Mouse (Mus musculus): ENCODE measurements around the gene Gm20388. TPM values are rescaled to one million over a fixed set of nuclear protein-coding genes. Genes with fewer than 3 reads are reported as not detected.
A peak's percentile ranks its signal among the peaks of the same experiment; 100 is the strongest.

Gene Gm20388
- polyA plus RNA-seq, 1 experiment from 2014 or later = not detected

DNA sequence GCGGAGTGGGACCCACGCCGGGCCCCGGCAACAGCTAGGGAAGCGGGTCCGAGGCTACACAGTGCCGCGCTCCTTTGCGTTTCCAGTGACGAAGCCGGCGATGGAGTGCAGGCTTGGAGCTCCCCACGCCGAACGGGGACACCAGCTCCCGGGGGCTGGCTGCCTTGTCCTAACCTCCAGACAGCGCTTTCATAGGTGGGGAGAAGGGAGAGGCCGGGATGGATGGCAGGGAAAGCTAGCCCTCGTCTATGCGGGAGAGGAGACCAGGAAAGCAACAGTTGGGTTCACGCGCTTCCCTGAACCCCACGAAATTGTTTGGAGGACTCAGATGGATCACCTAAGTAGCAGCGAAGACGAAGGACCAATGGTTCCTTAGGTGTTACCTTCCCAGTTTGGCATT lies 1204.5 kb downstream of the Gm20388 start:
- no peak for TF ChIP-seq CTCF (IDR thresholded peaks at IDR 0.05; ENCODE audit: low read depth)
- no peak overlapping the region for H3K4me3 ChIP-seq (ENCODE audit: low read depth, low read length)
- H3K27me3 ChIP-seq (replicated peaks; ENCODE audit: control insufficient read depth, insufficient read depth, low read length) = peaks cover 72% of the 10 kb centered on the region

DNA sequence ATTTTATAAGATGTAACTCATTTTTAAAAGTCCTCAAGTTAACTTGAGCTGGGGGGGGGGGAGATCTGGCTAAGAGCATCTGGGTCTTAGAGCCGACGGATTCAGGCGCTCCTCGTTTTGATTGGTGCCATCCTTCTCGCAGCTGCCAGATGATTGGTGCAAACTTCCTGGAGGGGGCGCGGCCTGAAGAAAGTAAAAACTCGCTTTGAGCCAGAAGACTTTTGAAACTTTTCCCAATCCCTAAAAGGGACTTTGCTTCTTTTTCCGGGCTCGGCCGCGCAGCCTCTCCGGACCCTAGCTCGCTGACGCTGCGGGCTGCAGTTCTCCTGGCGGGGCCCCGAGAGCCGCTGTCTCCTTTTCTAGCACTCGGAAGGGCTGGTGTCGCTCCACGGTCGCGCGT lies 1205.3 kb downstream of the Gm20388 start, which contains the start of gene Foxc2:
Gene Foxc2 (plus strand): TSS at position 224 of the 400 bp plus-strand sequence.
- under 1% methylated on average over 25 of the region's 25 CpGs for WGBS
- ATAC-seq = peak; percentile 31; the same call in 1 of the 2 replicates

More for the DNA sequence above, 1204.5 kb downstream of the Gm20388 start:
- no peak overlapping the region for H3K27ac ChIP-seq (ENCODE audit: low read depth, low read length)
- H3K36me3 ChIP-seq (ENCODE audit: control insufficient read depth, insufficient read depth) = no peaks in the 10 kb centered on the region
- H3K4me2 ChIP-seq (replicated peaks; ENCODE audit: low read depth) = no peak overlapping the region
- no peaks in the 10 kb centered on the region for H3K4me1 ChIP-seq (replicated peaks; ENCODE audit: control insufficient read depth, insufficient read depth, low read length)
- H3K9me3 ChIP-seq (ENCODE audit: control insufficient read depth) = no peaks in the 10 kb centered on the region
- 1% methylated on average over 25 of the region's 25 CpGs for WGBS
- ATAC-seq = no peak
- H3K9ac ChIP-seq (ENCODE audit: low read depth, low read length) = no peak overlapping the region

DNA sequence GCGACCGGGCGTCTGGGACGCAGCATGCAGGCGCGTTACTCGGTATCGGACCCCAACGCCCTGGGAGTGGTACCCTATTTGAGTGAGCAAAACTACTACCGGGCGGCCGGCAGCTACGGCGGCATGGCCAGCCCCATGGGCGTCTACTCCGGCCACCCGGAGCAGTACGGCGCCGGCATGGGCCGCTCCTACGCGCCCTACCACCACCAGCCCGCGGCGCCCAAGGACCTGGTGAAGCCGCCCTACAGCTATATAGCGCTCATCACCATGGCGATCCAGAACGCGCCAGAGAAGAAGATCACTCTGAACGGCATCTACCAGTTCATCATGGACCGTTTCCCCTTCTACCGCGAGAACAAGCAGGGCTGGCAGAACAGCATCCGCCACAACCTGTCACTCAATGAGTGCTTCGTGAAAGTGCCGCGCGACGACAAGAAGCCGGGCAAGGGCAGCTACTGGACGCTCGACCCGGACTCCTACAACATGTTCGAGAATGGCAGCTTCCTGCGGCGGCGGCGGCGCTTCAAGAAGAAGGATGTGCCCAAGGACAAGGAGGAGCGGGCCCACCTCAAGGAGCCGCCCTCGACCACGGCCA lies 1206.0 kb downstream of the Gm20388 start:
- Histone ChIP-seq H3K4me3 (ENCODE audit: low read depth, low read length) (peak overlapping the region; percentile 50), H3K36me3 (ENCODE audit: control insufficient read depth, insufficient read depth) (no peaks in the 10 kb centered on the region), H3K27ac (ENCODE audit: low read depth, low read length) (no peak overlapping the region), H3K9ac (ENCODE audit: low read depth, low read length) (no peak overlapping the region), H3K4me1 (replicated peaks; ENCODE audit: control insufficient read depth, insufficient read depth, low read length) (no peaks in the 10 kb centered on the region), H3K4me2 (replicated peaks; ENCODE audit: low read depth) (peak overlapping the region; percentile 91), H3K27me3 (replicated peaks; ENCODE audit: control insufficient read depth, insufficient read depth, low read length) (peaks cover 88% of the 10 kb centered on the region), H3K9me3 (ENCODE audit: control insufficient read depth) (no peaks in the 10 kb centered on the region)
- TF ChIP-seq CTCF (IDR thresholded peaks at IDR 0.05; ENCODE audit: low read depth) = no peak
- under 1% methylated on average over 53 of the region's 55 CpGs for WGBS
- ATAC-seq = no peak

More for the DNA sequence above, 1205.3 kb downstream of the Gm20388 start, which contains the start of gene Foxc2:
- H3K4me1 ChIP-seq (replicated peaks; ENCODE audit: control insufficient read depth, insufficient read depth, low read length) = no peaks in the 10 kb centered on the region
- no peaks in the 10 kb centered on the region for H3K9me3 ChIP-seq (ENCODE audit: control insufficient read depth)
- peaks cover 80% of the 10 kb centered on the region for H3K27me3 ChIP-seq (replicated peaks; ENCODE audit: control insufficient read depth, insufficient read depth, low read length)
- H3K4me2 ChIP-seq (replicated peaks; ENCODE audit: low read depth) = peak within 1 kb of the TSS; percentile 91
- no peak within 1 kb of the TSS for H3K27ac ChIP-seq (ENCODE audit: low read depth, low read length)
- TF ChIP-seq CTCF (IDR thresholded peaks at IDR 0.05; ENCODE audit: low read depth) = peak; percentile 3; the same call in 1 of the 2 replicates
- no peaks in the 10 kb centered on the region for H3K36me3 ChIP-seq (ENCODE audit: control insufficient read depth, insufficient read depth)
- no peak within 1 kb of the TSS; the same call in 1 of the 2 replicates for H3K9ac ChIP-seq (ENCODE audit: low read depth, low read length)
- peak within 1 kb of the TSS; percentile 50 for H3K4me3 ChIP-seq (ENCODE audit: low read depth, low read length)

DNA sequence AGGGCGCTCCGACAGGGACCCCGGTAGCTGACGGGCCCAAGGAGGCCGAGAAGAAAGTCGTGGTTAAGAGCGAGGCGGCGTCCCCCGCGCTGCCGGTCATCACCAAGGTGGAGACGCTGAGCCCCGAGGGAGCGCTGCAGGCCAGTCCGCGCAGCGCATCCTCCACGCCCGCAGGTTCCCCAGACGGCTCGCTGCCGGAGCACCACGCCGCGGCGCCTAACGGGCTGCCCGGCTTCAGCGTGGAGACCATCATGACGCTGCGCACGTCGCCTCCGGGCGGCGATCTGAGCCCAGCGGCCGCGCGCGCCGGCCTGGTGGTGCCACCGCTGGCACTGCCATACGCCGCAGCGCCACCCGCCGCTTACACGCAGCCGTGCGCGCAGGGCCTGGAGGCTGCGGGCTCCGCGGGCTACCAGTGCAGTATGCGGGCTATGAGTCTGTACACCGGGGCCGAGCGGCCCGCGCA lies 1206.6 kb downstream of the Gm20388 start:
- 2% methylated on average over 53 of the region's 62 CpGs for WGBS
- H3K36me3 ChIP-seq (ENCODE audit: control insufficient read depth, insufficient read depth) = no peaks in the 10 kb centered on the region
- H3K27me3 ChIP-seq (replicated peaks; ENCODE audit: control insufficient read depth, insufficient read depth, low read length) = peaks cover 93% of the 10 kb centered on the region
- ATAC-seq = no peak
- peak overlapping the region; percentile 50 for H3K4me3 ChIP-seq (ENCODE audit: low read depth, low read length)
- no peaks in the 10 kb centered on the region for H3K4me1 ChIP-seq (replicated peaks; ENCODE audit: control insufficient read depth, insufficient read depth, low read length)
- no peak for TF ChIP-seq CTCF (IDR thresholded peaks at IDR 0.05; ENCODE audit: low read depth)
- no peak overlapping the region for H3K9ac ChIP-seq (ENCODE audit: low read depth, low read length)
- no peak overlapping the region for H3K27ac ChIP-seq (ENCODE audit: low read depth, low read length)
- no peaks in the 10 kb centered on the region for H3K9me3 ChIP-seq (ENCODE audit: control insufficient read depth)
- H3K4me2 ChIP-seq (replicated peaks; ENCODE audit: low read depth) = peak overlapping the region; percentile 91

DNA sequence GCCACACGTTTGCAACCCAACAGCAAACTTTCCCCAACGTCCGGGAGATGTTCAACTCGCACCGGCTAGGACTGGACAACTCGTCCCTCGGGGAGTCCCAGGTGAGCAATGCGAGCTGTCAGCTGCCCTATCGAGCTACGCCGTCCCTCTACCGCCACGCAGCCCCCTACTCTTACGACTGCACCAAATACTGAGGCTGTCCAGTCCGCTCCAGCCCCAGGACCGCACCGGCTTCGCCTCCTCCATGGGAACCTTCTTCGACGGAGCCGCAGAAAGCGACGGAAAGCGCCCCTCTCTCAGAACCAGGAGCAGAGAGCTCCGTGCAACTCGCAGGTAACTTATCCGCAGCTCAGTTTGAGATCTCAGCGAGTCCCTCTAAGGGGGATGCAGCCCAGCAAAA lies 1207.3 kb downstream of the Gm20388 start:
- no peak for ATAC-seq
- Histone ChIP-seq H3K4me3 (ENCODE audit: low read depth, low read length) (peak overlapping the region; percentile 50), H3K4me2 (replicated peaks; ENCODE audit: low read depth) (peak overlapping the region; percentile 91), H3K9ac (ENCODE audit: low read depth, low read length) (no peak overlapping the region), H3K27ac (ENCODE audit: low read depth, low read length) (no peak overlapping the region), H3K4me1 (replicated peaks; ENCODE audit: control insufficient read depth, insufficient read depth, low read length) (no peaks in the 10 kb centered on the region), H3K9me3 (ENCODE audit: control insufficient read depth) (no peaks in the 10 kb centered on the region), H3K27me3 (replicated peaks; ENCODE audit: control insufficient read depth, insufficient read depth, low read length) (peaks cover 97% of the 10 kb centered on the region), H3K36me3 (ENCODE audit: control insufficient read depth, insufficient read depth) (no peaks in the 10 kb centered on the region)
- 2% methylated on average over 28 of the region's 28 CpGs for WGBS
- no peak for TF ChIP-seq CTCF (IDR thresholded peaks at IDR 0.05; ENCODE audit: low read depth)

DNA sequence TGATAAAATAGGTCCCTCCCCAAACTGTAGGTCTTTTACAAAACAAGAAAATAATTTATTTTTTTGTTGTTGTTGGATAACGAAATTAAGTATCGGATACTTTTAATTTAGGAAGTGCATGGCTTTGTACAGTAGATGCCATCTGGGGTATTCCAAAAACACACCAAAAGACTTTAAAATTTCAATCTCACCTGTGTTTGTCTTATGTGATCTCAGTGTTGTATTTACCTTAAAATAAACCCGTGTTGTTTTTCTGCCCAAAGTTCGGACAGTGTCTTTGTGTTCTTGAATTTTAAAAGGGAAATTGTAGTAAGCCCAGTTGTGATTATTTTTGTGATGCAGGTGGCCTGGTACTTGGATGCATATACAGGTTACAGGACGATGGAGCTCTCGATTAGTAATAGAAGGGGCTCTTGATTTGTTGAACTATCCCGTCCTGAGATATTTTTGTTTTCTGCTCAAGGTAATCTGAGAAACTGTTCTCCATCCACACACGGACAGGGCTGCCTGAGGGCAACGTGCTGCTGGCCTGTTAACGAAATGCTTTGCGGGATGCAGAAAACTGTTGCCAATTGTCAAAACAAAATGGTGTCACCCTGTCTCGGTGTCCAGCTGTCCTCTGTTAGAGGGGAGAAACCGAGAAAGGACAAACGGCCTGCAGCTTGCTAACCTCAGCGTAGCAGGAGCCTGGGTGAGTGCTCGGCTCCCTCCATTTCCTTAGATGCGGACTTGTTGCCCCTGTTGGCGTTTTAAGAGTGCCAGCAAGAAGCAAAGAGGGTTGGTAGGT lies 1208.2 kb downstream of the Gm20388 start:
- no peak overlapping the region for H3K27ac ChIP-seq (ENCODE audit: low read depth, low read length)
- H3K36me3 ChIP-seq (ENCODE audit: control insufficient read depth, insufficient read depth) = no peaks in the 10 kb centered on the region
- no peak for ATAC-seq
- TF ChIP-seq CTCF (IDR thresholded peaks at IDR 0.05; ENCODE audit: low read depth) = no peak
- H3K9ac ChIP-seq (ENCODE audit: low read depth, low read length) = no peak overlapping the region
- H3K4me2 ChIP-seq (replicated peaks; ENCODE audit: low read depth) = no peak overlapping the region
- H3K4me1 ChIP-seq (replicated peaks; ENCODE audit: control insufficient read depth, insufficient read depth, low read length) = no peaks in the 10 kb centered on the region
- peaks cover 99% of the 10 kb centered on the region for H3K27me3 ChIP-seq (replicated peaks; ENCODE audit: control insufficient read depth, insufficient read depth, low read length)
- no peaks in the 10 kb centered on the region for H3K9me3 ChIP-seq (ENCODE audit: control insufficient read depth)
- WGBS = 11% methylated on average over 18 of the region's 18 CpGs
- H3K4me3 ChIP-seq (ENCODE audit: low read depth, low read length) = no peak overlapping the region
